Mouse (Mus musculus) forebrain, embryonic 10.5 days (tissue): ENCODE results near the gene Dcst2. TPM values are rescaled to one million over a fixed set of nuclear protein-coding genes. Genes with fewer than 3 reads are reported as not detected.
A peak's percentile ranks its signal among the peaks of the same experiment; 100 is the strongest.

Experiments used
- DNase-seq: peaks from one replicate; pipeline ENCODE4 v3.0.0-alpha.2; 2017; ENCODE audit warnings: low spot score; ENCODE audit errors: extremely low spot score
- H3K27ac ChIP-seq: fragments of 300-500 bp; sonication (generic); 2 replicates; pipeline ENCODE4 v1.5.1; 2016; ENCODE audit warnings: mild to moderate bottlenecking
- H3K27me3 ChIP-seq: fragments of 300-500 bp; sonication (generic); 2 replicates; pipeline ENCODE4 v1.6.1; 2016; ENCODE audit warnings: mild to moderate bottlenecking; ENCODE audit not compliant: poor library complexity, severe bottlenecking
- H3K36me3 ChIP-seq: fragments of 300-500 bp; sonication (generic); replicated peaks from 2 replicates; pipeline ENCODE4 v1.6.1; 2016; ENCODE audit warnings: mild to moderate bottlenecking, moderate library complexity
- H3K4me1 ChIP-seq: fragments of 300-500 bp; sonication (generic); 2 replicates; pipeline ENCODE4 v1.6.1; 2016
- H3K4me3 ChIP-seq: fragments of 300-500 bp; sonication (generic); 2 replicates; pipeline ENCODE4 v1.5.1; 2016; ENCODE audit warnings: mild to moderate bottlenecking, moderate library complexity
- H3K9me3 ChIP-seq: fragments of 300-500 bp; sonication (generic); 2 replicates; pipeline ENCODE4 v1.6.1; 2016; ENCODE audit warnings: mild to moderate bottlenecking, moderate library complexity
- WGBS: fragments of 180-500 bp; shearing (Covaris S2); methylation state at CpG from one replicate; pipeline ENCODE4 v1.1.7; 2016; 5-methylcytosine and 5-hydroxymethylcytosine counted together
- polyA plus RNA-seq: library from polyadenylated mRNA; unstranded; fragments of >200 nt; fragmentation: Nextera tagmentation; extraction: Ambion mirVana; gene quantifications from 2 replicates; pipeline ENCODE4 v1.2.1, GENCODE M21; 2016

Gene Dcst2
- polyA plus RNA-seq, 1 experiment from 2014 or later = 0.16 TPM

GRCm38 (mm10) chr3:89387632-89388031 is 25.9 kb downstream of the Dcst2 start:
- DNase-seq = no peak
- peaks cover 80% of the 10 kb centered on the region for H3K4me1 ChIP-seq
- peaks cover 52% of the 10 kb centered on the region for H3K27me3 ChIP-seq
- H3K27ac ChIP-seq = no peak overlapping the region
- H3K9me3 ChIP-seq = no peaks in the 10 kb centered on the region
- no peaks in the 10 kb centered on the region for H3K36me3 ChIP-seq
- 69% methylated on average over 11 of the region's 11 CpGs for WGBS
- no peak overlapping the region for H3K4me3 ChIP-seq

GRCm38 (mm10) chr3:89388134-89388881 is 26.5 kb downstream of the Dcst2 start:
- Histone ChIP-seq H3K27me3 (peaks cover 58% of the 10 kb centered on the region), H3K4me1 (peaks cover 87% of the 10 kb centered on the region), H3K9me3 (no peaks in the 10 kb centered on the region), H3K27ac (no peak overlapping the region), H3K4me3 (no peak overlapping the region; the same call in 1 of the 2 replicates), H3K36me3 (no peaks in the 10 kb centered on the region)
- DNase-seq = no peak
- 80% methylated on average over 11 of the region's 11 CpGs for WGBS

GRCm38 (mm10) chr3:89388901-89389740 is 27.3 kb downstream of the Dcst2 start:
- Histone ChIP-seq H3K36me3 (no peaks in the 10 kb centered on the region), H3K4me1 (peaks cover 93% of the 10 kb centered on the region), H3K27me3 (peaks cover 57% of the 10 kb centered on the region), H3K9me3 (no peaks in the 10 kb centered on the region), H3K27ac (no peak overlapping the region), H3K4me3 (no peak overlapping the region; the same call in 1 of the 2 replicates)
- 76% methylated on average over 6 of the region's 6 CpGs for WGBS
- DNase-seq = no peak

- Histone ChIP-seq H3K27me3 (peaks cover 55% of the 10 kb centered on the region), H3K36me3 (no peaks in the 10 kb centered on the region), H3K27ac (peak overlapping the region; percentile 90; the same call in 1 of the 2 replicates), H3K4me3 (peak overlapping the region; percentile 75; the same call in 1 of the 2 replicates), H3K4me1 (peaks cover 93% of the 10 kb centered on the region), H3K9me3 (no peaks in the 10 kb centered on the region)
- WGBS = 59% methylated on average over 5 of the region's 5 CpGs
- no peak for DNase-seq
Measured at GRCm38 (mm10) chr3:89390111-89390515, 28.3 kb downstream of the Dcst2 start.

- H3K36me3 ChIP-seq = no peaks in the 10 kb centered on the region
- no peak for DNase-seq
- WGBS = 13% methylated on average over 19 of the region's 19 CpGs
- peaks cover 55% of the 10 kb centered on the region for H3K27me3 ChIP-seq
- peak overlapping the region; percentile 90 for H3K27ac ChIP-seq
- H3K4me1 ChIP-seq = peaks cover 93% of the 10 kb centered on the region
- peak overlapping the region; percentile 75 for H3K4me3 ChIP-seq
- H3K9me3 ChIP-seq = no peaks in the 10 kb centered on the region
Measured at GRCm38 (mm10) chr3:89390699-89391662, 29.2 kb downstream of the Dcst2 start.

GRCm38 (mm10) chr3:89391663-89392511 is 30.1 kb downstream of the Dcst2 start:
- H3K36me3 ChIP-seq = no peaks in the 10 kb centered on the region
- WGBS = under 1% methylated on average over 56 of the region's 56 CpGs
- peak; percentile 56 for DNase-seq
- H3K27ac ChIP-seq = peak overlapping the region; percentile 90
- H3K27me3 ChIP-seq = peaks cover 46% of the 10 kb centered on the region
- no peaks in the 10 kb centered on the region for H3K9me3 ChIP-seq
- H3K4me1 ChIP-seq = peaks cover 93% of the 10 kb centered on the region
- H3K4me3 ChIP-seq = peak overlapping the region; percentile 75

GRCm38 (mm10) chr3:89392871-89393311 is 31.1 kb downstream of the Dcst2 start:
- peaks cover 85% of the 10 kb centered on the region for H3K4me1 ChIP-seq
- H3K4me3 ChIP-seq = peak overlapping the region; percentile 75
- peak overlapping the region; percentile 90 for H3K27ac ChIP-seq
- no peaks in the 10 kb centered on the region for H3K9me3 ChIP-seq
- DNase-seq = peak; percentile 31
- under 1% methylated on average over 23 of the region's 24 CpGs for WGBS
- peaks cover 42% of the 10 kb centered on the region for H3K27me3 ChIP-seq
- H3K36me3 ChIP-seq = no peaks in the 10 kb centered on the region

- WGBS = under 1% methylated on average over 15 of the region's 15 CpGs
- Histone ChIP-seq H3K27me3 (peaks cover 42% of the 10 kb centered on the region), H3K9me3 (no peaks in the 10 kb centered on the region), H3K27ac (peak overlapping the region; percentile 90), H3K36me3 (no peaks in the 10 kb centered on the region), H3K4me3 (peak overlapping the region; percentile 75), H3K4me1 (peaks cover 78% of the 10 kb centered on the region)
- peak; percentile 98 for DNase-seq
Measured at GRCm38 (mm10) chr3:89393605-89394004, 31.8 kb downstream of the Dcst2 start.

GRCm38 (mm10) chr3:89394006-89394893 is 32.5 kb downstream of the Dcst2 start, which contains the start of gene Zbtb7b:
Zbtb7b (minus strand) TSS chr3:89394776.
- peak within 1 kb of the TSS; percentile 90 for H3K27ac ChIP-seq
- H3K4me1 ChIP-seq = peaks cover 75% of the 10 kb centered on the region
- H3K4me3 ChIP-seq = peak within 1 kb of the TSS; percentile 75
- no peak for DNase-seq
- H3K27me3 ChIP-seq = peaks cover 42% of the 10 kb centered on the region
- no peaks in the 10 kb centered on the region for H3K9me3 ChIP-seq
- no peaks in the 10 kb centered on the region for H3K36me3 ChIP-seq
- under 1% methylated on average over 42 of the region's 42 CpGs for WGBS

GRCm38 (mm10) chr3:89394894-89395256 is 33.1 kb downstream of the Dcst2 start:
- Histone ChIP-seq H3K27me3 (peaks cover 41% of the 10 kb centered on the region), H3K9me3 (no peaks in the 10 kb centered on the region), H3K4me1 (peaks cover 71% of the 10 kb centered on the region), H3K4me3 (peak overlapping the region; percentile 75), H3K27ac (peak overlapping the region; percentile 90), H3K36me3 (0 out of 2 replicates have a peak, but pooled peaks cover 2% of the 10 kb centered on the region)
- DNase-seq = peak; percentile 87
- WGBS = under 1% methylated on average over 12 of the region's 12 CpGs
